Mouse (Mus musculus): ENCODE measurements around the gene Nemf. TPM values are rescaled to one million over a fixed set of nuclear protein-coding genes. Genes with fewer than 3 reads are reported as not detected.
"Not testable (repeated sequence)": the region's sequence is repeated elsewhere in the genome, so short reads cannot be mapped to it uniquely, and the experiment has no call there.

Gene Nemf
- polyA plus RNA-seq, 1 experiment, result 43.5 TPM

GRCm38 (mm10) chr12:69367557-69367956 is 10.6 kb upstream of the Nemf start:
- no peak for TF ChIP-seq POLR2A (IDR thresholded peaks at IDR 0.05; ENCODE audit: borderline replicate concordance, control insufficient read depth, low read depth, low read length)
- no peak for TF ChIP-seq CTCF (IDR thresholded peaks at IDR 0.05; ENCODE audit: control insufficient read depth, insufficient read depth, low read length)
- no peak overlapping the region for H3K4me3 ChIP-seq (replicated peaks; ENCODE audit: control insufficient read depth, low read depth, low read length)
- H3K27ac ChIP-seq (ENCODE audit: control insufficient read depth, insufficient read depth, low read depth, low read length, poor library complexity), result no peak overlapping the region
- WGBS, result 63% methylated on average over 2 of the region's 2 CpGs
- H3K4me1 ChIP-seq (ENCODE audit: control insufficient read depth, insufficient read depth, low read length), result no peaks in the 10 kb centered on the region

DNA sequence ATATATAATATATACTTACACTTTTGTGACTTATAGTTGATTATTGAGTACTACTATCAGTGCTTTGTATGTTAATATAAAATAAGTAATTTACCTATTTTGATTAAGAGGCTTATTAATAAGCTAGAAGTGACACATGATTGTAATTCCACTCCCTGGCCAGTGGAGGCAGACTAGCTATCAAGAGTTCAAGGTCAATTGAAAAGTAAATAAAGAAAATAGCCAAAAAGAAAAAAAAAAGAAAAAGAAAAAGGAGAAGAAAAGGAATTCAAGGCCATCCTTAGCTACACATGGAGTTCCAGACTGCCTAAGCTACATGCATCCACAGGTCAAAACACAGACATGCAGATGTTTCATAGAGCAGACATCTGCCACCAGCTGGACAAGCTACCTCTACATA is 9.5 kb upstream of the Nemf start:
- no peaks in the 10 kb centered on the region; the same call in 1 of the 2 replicates for H3K4me1 ChIP-seq (ENCODE audit: control insufficient read depth, insufficient read depth, low read length)
- TF ChIP-seq CTCF (IDR thresholded peaks at IDR 0.05; ENCODE audit: control insufficient read depth, insufficient read depth, low read length), result no peak
- TF ChIP-seq POLR2A (IDR thresholded peaks at IDR 0.05; ENCODE audit: borderline replicate concordance, control insufficient read depth, low read depth, low read length), result no peak

GRCm38 (mm10) chr12:69365757-69366156 is 8.8 kb upstream of the Nemf start:
- Histone ChIP-seq H3K27ac (ENCODE audit: control insufficient read depth, insufficient read depth, low read depth, low read length, poor library complexity) (no peak overlapping the region), H3K4me1 (ENCODE audit: control insufficient read depth, insufficient read depth, low read length) (no peaks in the 10 kb centered on the region; the same call in 1 of the 2 replicates), H3K4me3 (replicated peaks; ENCODE audit: control insufficient read depth, low read depth, low read length) (no peak overlapping the region)
- 73% methylated on average over 7 of the region's 7 CpGs for WGBS
- TF ChIP-seq CTCF (IDR thresholded peaks at IDR 0.05; ENCODE audit: control insufficient read depth, insufficient read depth, low read length), result no peak
- TF ChIP-seq POLR2A (IDR thresholded peaks at IDR 0.05; ENCODE audit: borderline replicate concordance, control insufficient read depth, low read depth, low read length), result no peak

More for the DNA sequence above, 9.5 kb upstream of the Nemf start:
- no peak overlapping the region for H3K4me3 ChIP-seq (replicated peaks; ENCODE audit: control insufficient read depth, low read depth, low read length)
- no peak overlapping the region for H3K27ac ChIP-seq (ENCODE audit: control insufficient read depth, insufficient read depth, low read depth, low read length, poor library complexity)

DNA sequence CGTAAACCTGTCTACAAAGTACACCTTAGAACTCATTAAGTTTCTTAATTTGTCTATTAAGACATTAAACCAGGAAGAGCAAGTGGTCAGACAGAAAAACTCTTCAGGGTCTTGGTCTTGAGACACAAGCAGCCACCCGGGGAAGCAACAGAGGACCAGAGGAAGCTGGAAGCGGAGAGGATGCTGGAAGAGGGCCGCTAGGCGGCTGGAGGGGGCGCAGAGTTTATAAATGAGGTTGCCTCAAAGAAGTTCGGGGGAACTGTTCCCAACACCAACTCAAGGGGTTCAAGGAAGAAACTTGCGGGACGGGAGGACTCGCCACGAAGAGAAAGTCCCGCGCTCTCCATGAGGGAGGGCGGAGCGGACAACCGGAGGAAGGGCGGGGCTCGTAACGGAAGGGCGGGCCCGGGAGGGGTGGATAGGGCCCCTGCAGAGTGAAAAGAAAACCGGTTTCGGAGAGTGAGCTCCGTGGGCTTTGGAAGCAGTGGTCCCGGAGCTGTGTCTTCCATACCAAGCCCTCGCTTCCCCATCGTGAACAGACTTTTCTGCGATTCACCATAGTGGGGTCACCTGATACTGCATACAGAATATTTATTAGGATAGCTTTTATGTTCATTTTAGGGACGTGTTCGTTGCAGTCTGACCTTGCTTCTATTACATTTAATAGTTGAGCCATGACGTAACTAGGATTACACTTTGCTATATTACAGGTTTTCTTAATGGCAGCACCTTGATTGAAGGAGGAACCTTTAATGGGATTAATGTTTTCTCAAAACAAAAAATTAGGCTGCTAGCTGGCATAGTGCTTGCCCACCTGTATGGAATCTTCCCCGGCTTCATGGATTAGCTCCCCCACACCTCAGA is 7.2 kb upstream of the Nemf start:
- TF ChIP-seq CTCF (IDR thresholded peaks at IDR 0.05; ENCODE audit: control insufficient read depth, insufficient read depth, low read length), result no peak
- TF ChIP-seq POLR2A (IDR thresholded peaks at IDR 0.05; ENCODE audit: borderline replicate concordance, control insufficient read depth, low read depth, low read length), result peak; percentile 71; the same call in 1 of the 2 replicates
- Histone ChIP-seq H3K4me1 (ENCODE audit: control insufficient read depth, insufficient read depth, low read length) (no peaks in the 10 kb centered on the region; the same call in 1 of the 2 replicates), H3K4me3 (replicated peaks; ENCODE audit: control insufficient read depth, low read depth, low read length) (peak overlapping the region; percentile 88), H3K27ac (ENCODE audit: control insufficient read depth, insufficient read depth, low read depth, low read length, poor library complexity) (peak overlapping the region; percentile 86)
- 4% methylated on average over 32 of the region's 32 CpGs for WGBS

DNA sequence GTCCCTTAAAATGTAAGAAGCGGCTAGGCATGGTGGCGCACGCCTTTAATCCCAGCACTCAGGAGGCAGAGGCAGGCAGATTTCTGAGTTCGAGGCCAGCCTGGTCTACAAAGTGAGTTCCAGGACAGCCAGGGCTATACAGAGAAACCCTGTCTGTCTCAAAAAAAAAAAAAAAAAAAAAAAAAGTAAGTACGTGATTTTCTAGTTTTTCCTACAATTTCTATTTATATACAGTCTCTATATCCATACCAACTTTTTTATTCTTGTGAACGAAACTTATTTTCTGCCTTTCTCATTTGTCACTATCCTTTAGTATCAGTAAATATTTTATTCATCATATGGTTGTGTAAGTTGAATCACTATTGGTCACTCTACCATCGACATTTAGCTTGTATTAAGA is 6.1 kb upstream of the Nemf start:
- not testable (repeated sequence) for H3K27ac ChIP-seq (ENCODE audit: control insufficient read depth, insufficient read depth, low read depth, low read length, poor library complexity); H3K4me1 ChIP-seq (ENCODE audit: control insufficient read depth, insufficient read depth, low read length); H3K4me3 ChIP-seq (replicated peaks; ENCODE audit: control insufficient read depth, low read depth, low read length)
- WGBS, result 93% methylated on average over 7 of the region's 7 CpGs

DNA sequence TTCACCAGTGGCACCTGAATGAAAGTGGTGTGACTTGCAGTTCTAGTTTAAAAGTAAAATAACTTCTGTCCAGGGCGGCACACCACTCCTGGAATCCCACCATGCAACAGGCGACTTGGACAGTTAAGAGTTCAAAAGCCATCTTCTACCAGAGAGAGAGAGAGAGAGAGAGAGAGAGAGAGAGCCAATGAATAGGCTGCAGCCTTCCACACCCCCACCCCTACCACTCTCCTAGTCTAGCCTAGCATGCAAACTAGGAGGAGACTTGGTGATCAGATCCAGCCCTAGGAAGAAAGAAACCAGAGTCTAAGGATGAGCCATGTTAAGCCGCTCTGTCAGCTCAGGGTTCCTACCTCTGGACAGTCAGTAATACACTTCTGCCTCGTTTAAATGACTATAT is 5.4 kb upstream of the Nemf start:
- peak overlapping the region; percentile 10; the same call in 1 of the 2 replicates for H3K27ac ChIP-seq (ENCODE audit: control insufficient read depth, insufficient read depth, low read depth, low read length, poor library complexity)
- 49% methylated on average over 4 of the region's 4 CpGs for WGBS
- H3K4me3 ChIP-seq (replicated peaks; ENCODE audit: control insufficient read depth, low read depth, low read length), result no peak overlapping the region
- TF ChIP-seq CTCF (IDR thresholded peaks at IDR 0.05; ENCODE audit: control insufficient read depth, insufficient read depth, low read length) (no peak), POLR2A (IDR thresholded peaks at IDR 0.05; ENCODE audit: borderline replicate concordance, control insufficient read depth, low read depth, low read length) (no peak)
- H3K4me1 ChIP-seq (ENCODE audit: control insufficient read depth, insufficient read depth, low read length), result no peaks in the 10 kb centered on the region; the same call in 1 of the 2 replicates

DNA sequence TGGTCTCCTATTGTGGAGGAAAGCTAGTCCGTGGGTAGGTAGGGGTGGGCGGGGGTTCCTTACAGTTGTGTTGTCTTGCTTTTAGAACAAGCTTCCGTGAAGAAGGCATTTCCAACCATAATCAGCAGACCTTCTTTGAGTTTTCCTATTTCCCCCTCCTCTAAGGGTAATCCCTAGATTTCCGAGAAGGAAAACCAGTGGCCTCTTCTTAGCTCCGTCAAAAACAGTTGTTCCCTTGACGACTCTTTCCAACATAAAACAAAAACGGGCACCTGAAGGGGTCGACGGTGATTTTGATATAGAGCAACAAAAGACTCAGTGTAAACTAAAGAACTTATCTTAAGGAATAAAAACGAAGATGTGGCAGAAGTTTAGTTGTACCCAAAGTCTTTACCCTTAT is 5.0 kb upstream of the Nemf start:
- H3K27ac ChIP-seq (ENCODE audit: control insufficient read depth, insufficient read depth, low read depth, low read length, poor library complexity), result peak overlapping the region; percentile 90
- no peak for TF ChIP-seq POLR2A (IDR thresholded peaks at IDR 0.05; ENCODE audit: borderline replicate concordance, control insufficient read depth, low read depth, low read length)
- TF ChIP-seq CTCF (IDR thresholded peaks at IDR 0.05; ENCODE audit: control insufficient read depth, insufficient read depth, low read length), result no peak
- 9% methylated on average over 10 of the region's 10 CpGs for WGBS
- H3K4me1 ChIP-seq (ENCODE audit: control insufficient read depth, insufficient read depth, low read length), result no peaks in the 10 kb centered on the region; the same call in 1 of the 2 replicates
- peak overlapping the region; percentile 68 for H3K4me3 ChIP-seq (replicated peaks; ENCODE audit: control insufficient read depth, low read depth, low read length)

- not testable (repeated sequence) for H3K4me1 ChIP-seq (ENCODE audit: control insufficient read depth, insufficient read depth, low read length)
- H3K27ac ChIP-seq (ENCODE audit: control insufficient read depth, insufficient read depth, low read depth, low read length, poor library complexity), result peak overlapping the region; percentile 90
- under 1% methylated on average over 43 of the region's 50 CpGs for WGBS
- peak overlapping the region; percentile 68 for H3K4me3 ChIP-seq (replicated peaks; ENCODE audit: control insufficient read depth, low read depth, low read length)
These were observed 4.3 kb upstream of the Nemf start for GRCm38 (mm10) chr12:69360997-69361899.

Data from bone marrow, adult 2 months (tissue).